Mouse (Mus musculus): ENCODE data around the gene Ces3b.

DNA sequence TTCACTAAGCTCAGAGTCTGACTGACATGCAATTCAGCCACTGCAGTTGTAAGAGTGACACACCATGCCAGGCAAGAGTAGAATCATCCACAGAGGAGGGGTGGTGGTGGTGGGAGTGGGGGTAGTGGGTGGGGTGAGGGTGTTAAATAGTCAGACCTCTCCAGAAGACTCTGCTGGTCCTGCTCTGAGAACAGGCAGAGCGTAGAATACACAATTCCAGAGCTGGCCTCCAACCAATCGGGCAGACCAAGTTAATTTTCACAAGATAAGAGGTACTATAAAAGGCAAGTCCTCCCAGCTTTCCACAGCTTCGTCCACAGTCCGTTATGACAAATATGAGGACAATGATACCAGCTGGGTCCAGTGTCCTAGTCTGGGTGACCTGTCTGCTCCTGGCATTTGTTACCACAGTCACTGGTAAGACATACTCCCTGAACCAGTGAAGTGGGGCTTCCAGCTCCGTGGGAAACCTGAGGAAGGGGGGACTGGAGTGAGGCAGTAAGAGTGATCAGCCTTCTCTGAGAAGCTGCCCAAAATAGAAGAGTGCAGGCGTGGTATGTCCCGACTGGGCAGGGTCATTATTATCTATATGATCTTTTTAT lies at the start of gene Ces3b:
- TF ChIP-seq POLR2A (IDR thresholded peaks at IDR 0.05; ENCODE audit: low read depth, low read length) = no peak
- no peak for TF ChIP-seq CTCF (IDR thresholded peaks at IDR 0.05; ENCODE audit: borderline replicate concordance, insufficient read depth, low read length)

Data from embryonic fibroblast, embryonic 13.5 days (primary cell).